Mouse (Mus musculus) MEL (cell line): ENCODE data around the gene Tbxas1. TPM values are rescaled to one million over a fixed set of nuclear protein-coding genes. Genes with fewer than 3 reads are reported as not detected.

Source experiments
- DNase-seq: peaks from one replicate; pipeline ENCODE4 v3.0.0; 2011; ENCODE audit warnings: low read depth, low spot score
- H3K27ac ChIP-seq: 2 replicates; pipeline ENCODE4 v1.5.1; 2012; ENCODE audit warnings: low read depth, mild to moderate bottlenecking, control low read depth, low read length, moderate library complexity; ENCODE audit not compliant: control insufficient read depth
- H3K27me3 ChIP-seq, 2 experiments: fragments of 150-350 bp in 1 of 2; sonication (generic) in 1 of 2; 2 replicates each; pipeline ENCODE4 v1.6.1; 2012; ENCODE audit warnings: low read length in 2 of 2, mild to moderate bottlenecking in 2 of 2, improper control_type of control experiment in 1 of 2, moderate library complexity in 1 of 2; ENCODE audit not compliant: insufficient read depth in 2 of 2, control insufficient read depth in 1 of 2
- H3K36me3 ChIP-seq, 2 experiments: 2 replicates each; pipeline ENCODE4 v1.6.1; 2012 to 2014; ENCODE audit warnings: low read length in 2 of 2, improper control_type of control experiment in 1 of 2, inconsistent platforms in 1 of 2, mild to moderate bottlenecking in 1 of 2; ENCODE audit not compliant: insufficient read depth in 2 of 2, control insufficient read depth in 1 of 2
- H3K4me1 ChIP-seq, 2 experiments: fragments of 150-350 bp in 1 of 2; sonication (generic) in 1 of 2; 2 replicates each; pipeline ENCODE4 v1.6.1; 2012; ENCODE audit warnings: low read length in 2 of 2, improper control_type of control experiment in 1 of 2, mild to moderate bottlenecking in 1 of 2; ENCODE audit not compliant: insufficient read depth in 2 of 2, control insufficient read depth in 1 of 2
- H3K4me3 ChIP-seq, 2 experiments: fragments of 150-350 bp in 1 of 2; sonication (generic) in 1 of 2; 2 replicates each; pipeline ENCODE4 v1.5.1; 2012; ENCODE audit warnings: low read depth in 2 of 2, low read length in 2 of 2, mild to moderate bottlenecking in 2 of 2, moderate library complexity in 2 of 2, control low read depth in 1 of 2, improper control_type of control experiment in 1 of 2; ENCODE audit not compliant: control insufficient read depth in 1 of 2, insufficient read depth in 1 of 2
- H3K79me2 ChIP-seq: 2 replicates; pipeline ENCODE4 v1.6.1; 2012; ENCODE audit warnings: mild to moderate bottlenecking, low read length, moderate library complexity; ENCODE audit not compliant: control insufficient read depth, poor library complexity, insufficient read depth
- H3K9ac ChIP-seq: 2 replicates; pipeline ENCODE4 v1.6.1; 2012; ENCODE audit warnings: low read depth, mild to moderate bottlenecking, control low read depth, low read length, moderate library complexity; ENCODE audit not compliant: control insufficient read depth, poor library complexity, severe bottlenecking
- H3K9me3 ChIP-seq: fragments of 150-350 bp; sonication (generic); replicated peaks from 2 replicates; pipeline ENCODE4 v1.6.1; 2012; ENCODE audit warnings: mild to moderate bottlenecking, low read length, improper control_type of control experiment, moderate library complexity; ENCODE audit not compliant: insufficient read depth
- CTCF ChIP-seq, 3 experiments: IDR thresholded peaks in 2 of 3; conservative IDR thresholded peaks in 1 of 3; 2 replicates each; pipeline ENCODE4 v1.5.1; 2011 to 2012; ENCODE audit warnings: low read length in 3 of 3, low read depth in 2 of 3, mild to moderate bottlenecking in 2 of 3, improper control_type of control experiment in 1 of 3, inconsistent platforms in 1 of 3, mixed read lengths in 1 of 3, moderate library complexity in 1 of 3; ENCODE audit not compliant: control insufficient read depth in 1 of 3, insufficient read depth in 1 of 3, poor library complexity in 1 of 3, severe bottlenecking in 1 of 3
- E2F4 ChIP-seq: IDR thresholded peaks from 2 replicates; pipeline ENCODE4 v1.6.1; 2011; ENCODE audit warnings: low read depth, low read length, improper control_type of control experiment, borderline replicate concordance
- ELF1 ChIP-seq: IDR thresholded peaks from 2 replicates; pipeline ENCODE4 v1.6.1; 2014; ENCODE audit warnings: low read depth, mild to moderate bottlenecking, inconsistent platforms, low read length, improper control_type of control experiment, moderate library complexity
- EP300 ChIP-seq, 2 experiments: IDR thresholded peaks; 2 replicates each; pipeline ENCODE4 v1.6.1; 2011; ENCODE audit warnings: improper control_type of control experiment in 2 of 2, low read length in 2 of 2, low read depth in 1 of 2, mild to moderate bottlenecking in 1 of 2
- ETS1 ChIP-seq: IDR thresholded peaks from 2 replicates; pipeline ENCODE4 v1.6.1; 2012; ENCODE audit warnings: low read depth, mild to moderate bottlenecking, inconsistent platforms, low read length, improper control_type of control experiment, moderate library complexity
- HCFC1 ChIP-seq: IDR thresholded peaks from 2 replicates; pipeline ENCODE4 v1.6.1; 2012; ENCODE audit warnings: low read depth, mild to moderate bottlenecking, inconsistent platforms, low read length, improper control_type of control experiment, moderate library complexity
- JUND ChIP-seq: IDR thresholded peaks from 2 replicates; pipeline ENCODE4 v1.6.1; 2011; ENCODE audit warnings: low read depth, mild to moderate bottlenecking, improper control_type of control experiment, low read length
- KAT2A ChIP-seq: conservative IDR thresholded peaks from 2 replicates; pipeline ENCODE4 v1.6.1; 2012; ENCODE audit warnings: low read depth, low read length, improper control_type of control experiment, inconsistent platforms
- MAFK ChIP-seq: IDR thresholded peaks from 2 replicates; pipeline ENCODE4 v1.6.1; 2011; ENCODE audit warnings: low read depth, mild to moderate bottlenecking, low read length, improper control_type of control experiment, borderline replicate concordance
- MAX ChIP-seq: IDR thresholded peaks from 2 replicates; pipeline ENCODE4 v1.6.1; 2011; ENCODE audit warnings: low read length, improper control_type of control experiment
- MAZ ChIP-seq: IDR thresholded peaks from 2 replicates; pipeline ENCODE4 v1.6.1; 2012; ENCODE audit warnings: low read depth, mild to moderate bottlenecking, inconsistent platforms, low read length, improper control_type of control experiment
- MYB ChIP-seq: IDR thresholded peaks from 2 replicates; pipeline ENCODE4 v1.6.1; 2011; ENCODE audit warnings: mild to moderate bottlenecking, low read depth, low read length, improper control_type of control experiment
- POLR2A ChIP-seq, 2 experiments: IDR thresholded peaks; 2 replicates each; pipeline ENCODE4 v1.6.1; 2011 to 2012; ENCODE audit warnings: low read length in 2 of 2, mild to moderate bottlenecking in 2 of 2, control low read depth in 1 of 2, improper control_type of control experiment in 1 of 2, low read depth in 1 of 2, moderate library complexity in 1 of 2; ENCODE audit not compliant: control insufficient read depth in 1 of 2, insufficient read depth in 1 of 2, poor library complexity in 1 of 2
- POLR2AphosphoS2 ChIP-seq: IDR thresholded peaks from 2 replicates; pipeline ENCODE4 v1.6.1; 2011; ENCODE audit warnings: low read length, improper control_type of control experiment
- POLR2AphosphoS5 ChIP-seq: IDR thresholded peaks from 2 replicates; pipeline ENCODE4 v1.6.1; 2012; ENCODE audit warnings: low read depth, borderline replicate concordance, mild to moderate bottlenecking, inconsistent platforms, low read length, moderate library complexity, mixed read lengths
- RCOR1 ChIP-seq: IDR thresholded peaks from 2 replicates; pipeline ENCODE4 v1.6.1; 2012; ENCODE audit warnings: low read depth, mild to moderate bottlenecking, inconsistent platforms, low read length, improper control_type of control experiment
- SIN3A ChIP-seq: IDR thresholded peaks from 2 replicates; pipeline ENCODE4 v1.6.1; 2012; ENCODE audit warnings: low read length, improper control_type of control experiment, inconsistent platforms
- USF1 ChIP-seq: IDR thresholded peaks from 2 replicates; pipeline ENCODE4 v1.6.1; 2014; ENCODE audit warnings: low read depth, mild to moderate bottlenecking, inconsistent platforms, low read length, improper control_type of control experiment, moderate library complexity
- ZC3H11A ChIP-seq: IDR thresholded peaks from 2 replicates; pipeline ENCODE4 v1.6.1; 2012; ENCODE audit warnings: low read depth, mild to moderate bottlenecking, inconsistent platforms, low read length, improper control_type of control experiment
- ZMIZ1 ChIP-seq: IDR thresholded peaks from 2 replicates; pipeline ENCODE4 v1.6.1; 2012; ENCODE audit warnings: low read depth, mild to moderate bottlenecking, inconsistent platforms, low read length, improper control_type of control experiment, moderate library complexity
- ZNF384 ChIP-seq: IDR thresholded peaks from 2 replicates; pipeline ENCODE4 v1.6.1; 2012; ENCODE audit warnings: low read depth, mild to moderate bottlenecking, inconsistent platforms, low read length, improper control_type of control experiment
- polyA plus RNA-seq, 2 experiments: library from polyadenylated mRNA; stranded (reverse) in 1 of 2; unstranded in 1 of 2; fragments of >175 nt in 1 of 2; fragments of >200 nt in 1 of 2; gene quantifications; 2 replicates each; pipeline versions ENCODE4 v1.2.1 to v1.2.4; 2012; ENCODE audit warnings: low replicate concordance in 2 of 2, low read depth in 1 of 2; ENCODE audit not compliant: insufficient read length in 2 of 2, insufficient read depth in 1 of 2, missing spikeins in 1 of 2
- total RNA-seq: library from RNA; depleted of rRNA; stranded (reverse); fragments of 300-350 nt; gene quantifications from 2 replicates; pipeline ENCODE4 v1.2.3, GENCODE M21; 2012

Tbxas1 gene
- total and polyA plus RNA-seq, 3 experiments = 0.54 to 2.7 TPM; not detected in 1

DNA sequence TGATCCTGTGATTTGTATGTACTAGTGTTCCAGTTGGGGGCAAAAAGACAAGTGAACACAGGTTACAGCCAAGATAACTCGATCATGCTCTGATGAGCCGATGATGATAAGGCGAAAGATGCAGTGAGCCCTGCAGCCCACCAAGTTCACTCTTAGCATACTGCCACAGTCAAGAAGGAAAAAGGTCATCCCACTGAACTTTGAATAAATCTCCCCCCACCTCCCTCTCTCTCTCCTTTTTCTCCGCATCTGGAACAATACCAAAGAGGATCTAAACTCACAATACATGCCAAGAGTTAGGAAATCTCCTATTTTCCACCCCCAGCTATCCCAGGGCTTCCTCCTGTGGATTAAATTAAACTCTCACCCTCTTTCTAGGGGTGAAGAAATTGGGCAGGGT lies 12.2 kb downstream of the Tbxas1 start:
- Histone ChIP-seq H3K9ac (no peak overlapping the region), H3K4me3 (no peak overlapping the region), H3K27me3 (no peaks in the 10 kb centered on the region), H3K9me3 (no peaks in the 10 kb centered on the region)
- DNase-seq = no peak
- TF ChIP-seq SIN3A (no peak), ETS1 (no peak), USF1 (no peak), KAT2A (no peak), MAZ (no peak), POLR2A (IDR thresholded peaks at IDR 0.05; ENCODE audit: control insufficient read depth in 1 of 2, insufficient read depth in 1 of 2, low read depth in 1 of 2, low read length in 2 of 2, poor library complexity in 1 of 2) (no peak)
- TF ChIP-seq, all 39 proteins: peak for 0
- Histone ChIP-seq H3K4me1 (peaks cover 18 to 35% of the 10 kb centered on the region in 2 experiments), H3K36me3 (peaks cover 0 to 35% of the 10 kb centered on the region in 2 experiments; a peak in 2 of 4 replicates), H3K27ac (no peak overlapping the region), H3K79me2 (no peaks in the 10 kb centered on the region)

GRCm38 (mm10) chr6:38889156-38889555 lies 14.0 kb downstream of the Tbxas1 start:
- Histone ChIP-seq H3K27me3 (no peaks in the 10 kb centered on the region), H3K4me1 (peaks cover 16 to 23% of the 10 kb centered on the region in 2 experiments), H3K9me3 (no peaks in the 10 kb centered on the region), H3K27ac (no peak overlapping the region), H3K9ac (no peak overlapping the region), H3K79me2 (no peaks in the 10 kb centered on the region), H3K36me3 (peaks cover 0 to 28% of the 10 kb centered on the region in 2 experiments; a peak in 2 of 4 replicates), H3K4me3 (no peak overlapping the region)
- DNase-seq = no peak
- no peak for TF ChIP-seq ZMIZ1
- no peak for TF ChIP-seq MAFK
- TF ChIP-seq JUND = no peak
- no peak for TF ChIP-seq MYB
- TF ChIP-seq RCOR1 = no peak
- no peak for TF ChIP-seq POLR2AphosphoS2
- no peak for TF ChIP-seq E2F4
- no peak for TF ChIP-seq MAX
- TF ChIP-seq HCFC1 = no peak
- TF ChIP-seq ZNF384 = no peak
- TF ChIP-seq ZC3H11A = no peak
- TF ChIP-seq EP300 (IDR thresholded peaks at IDR 0.05; ENCODE audit: low read depth in 1 of 2, low read length in 2 of 2) = no peak
- TF ChIP-seq POLR2AphosphoS5 = no peak
- no peak for TF ChIP-seq CTCF (IDR thresholded peaks at IDR 0.05 in 2 of 3, conservative IDR thresholded peaks at IDR 0.05 in 1 of 3; ENCODE audit: control insufficient read depth in 1 of 3, insufficient read depth in 1 of 3, low read depth in 2 of 3, low read length in 3 of 3, poor library complexity in 1 of 3, severe bottlenecking in 1 of 3)
- no peak for TF ChIP-seq ELF1
- TF ChIP-seq, all 39 proteins: peak for 0
